Mouse (Mus musculus) adrenal gland, postnatal 25 days (tissue): Measurements from ENCODE around the gene Palm2. TPM values are rescaled to one million over a fixed set of nuclear protein-coding genes. Genes with fewer than 3 reads are reported as not detected.

ENCODE experiments used
- DNase-seq: peaks from one replicate; pipeline ENCODE4 v3.0.0; 2021; ENCODE audit warnings: mixed read lengths
- total RNA-seq: library from RNA; stranded (reverse); gene quantifications from 2 replicates; pipeline ENCODE4 v1.2.3, GENCODE M21; 2021

Palm2 gene
- total RNA-seq, 1 experiment from 2014 or later: 84.0 TPM

- no peak for DNase-seq
Measured at GRCm38 (mm10) chr4:57569069-57569355, 135.0 kb downstream of the Palm2 start.

- DNase-seq: peak; percentile 35
Measured at GRCm38 (mm10) chr4:57569711-57570110, 135.7 kb downstream of the Palm2 start.

- DNase-seq: no peak
Measured at GRCm38 (mm10) chr4:57570229-57570628, 136.2 kb downstream of the Palm2 start.

- DNase-seq: no peak
Measured at GRCm38 (mm10) chr4:57574181-57574580, 140.1 kb downstream of the Palm2 start.

- peak; percentile 55 for DNase-seq
Measured at GRCm38 (mm10) chr4:57574646-57575045, 140.6 kb downstream of the Palm2 start.

GRCm38 (mm10) chr4:57575686-57576085 lies 141.6 kb downstream of the Palm2 start:
- DNase-seq: no peak

- no peak for DNase-seq
Measured at GRCm38 (mm10) chr4:57576095-57576494, 142.0 kb downstream of the Palm2 start.

- DNase-seq: no peak
Measured at GRCm38 (mm10) chr4:57579683-57580082, 145.6 kb downstream of the Palm2 start.

- no peak for DNase-seq
Measured at GRCm38 (mm10) chr4:57585281-57585800, 151.3 kb downstream of the Palm2 start.

- no peak for DNase-seq
Measured at GRCm38 (mm10) chr4:57586933-57587658, 153.0 kb downstream of the Palm2 start.

- DNase-seq: no peak
Measured at GRCm38 (mm10) chr4:57588356-57588755, 154.3 kb downstream of the Palm2 start.

GRCm38 (mm10) chr4:57592751-57593150 lies 158.7 kb downstream of the Palm2 start:
- DNase-seq: no peak

- peak; percentile 23 for DNase-seq
Measured at GRCm38 (mm10) chr4:57599946-57600345, 165.9 kb downstream of the Palm2 start.

GRCm38 (mm10) chr4:57600685-57601457 lies 166.8 kb downstream of the Palm2 start:
- peak; percentile 68 for DNase-seq

- DNase-seq: no peak
Measured at GRCm38 (mm10) chr4:57601458-57601835, 167.4 kb downstream of the Palm2 start.

- no peak for DNase-seq
Measured at GRCm38 (mm10) chr4:57601903-57602617, 168.0 kb downstream of the Palm2 start.

- DNase-seq: peak; percentile 60
Measured at GRCm38 (mm10) chr4:57606258-57606657, 172.2 kb downstream of the Palm2 start.

- DNase-seq: peak; percentile 93
Measured at GRCm38 (mm10) chr4:57607247-57607942, 173.3 kb downstream of the Palm2 start.

- no peak for DNase-seq
Measured at GRCm38 (mm10) chr4:57611303-57612077, 177.4 kb downstream of the Palm2 start.

- DNase-seq: no peak
Measured at GRCm38 (mm10) chr4:57612716-57613115, 178.7 kb downstream of the Palm2 start.

- DNase-seq: no peak
Measured at GRCm38 (mm10) chr4:57614686-57615085, 180.6 kb downstream of the Palm2 start.
